Mouse (Mus musculus) heart, adult 2 months (tissue): ENCODE results near the gene Pdzk1ip1. TPM values are rescaled to one million over a fixed set of nuclear protein-coding genes. Genes with fewer than 3 reads are reported as not detected.
A peak's percentile ranks its signal among the peaks of the same experiment; 100 is the strongest.

Source experiments
- DNase-seq, 2 experiments: peaks; one replicate each; pipeline ENCODE4 v3.0.0; 2021
- H3K27ac ChIP-seq: fragments of 200-600 bp; 2 replicates; pipeline ENCODE4 v1.8.1; 2022
- H3K27me3 ChIP-seq: fragments of 200-500 bp; 2 replicates; pipeline ENCODE4 v1.6.1; 2012; ENCODE audit warnings: mild to moderate bottlenecking, low read length, inconsistent platforms, mixed read lengths; ENCODE audit not compliant: control insufficient read depth, insufficient read depth
- H3K36me3 ChIP-seq: fragments of 200-500 bp; 2 replicates; pipeline ENCODE4 v1.6.1; 2012; ENCODE audit warnings: low read length, inconsistent platforms; ENCODE audit not compliant: control insufficient read depth, insufficient read depth
- H3K4me1 ChIP-seq: fragments of 200-500 bp; 2 replicates; pipeline ENCODE4 v1.6.1; 2011; ENCODE audit warnings: low read length; ENCODE audit not compliant: control insufficient read depth, insufficient read depth
- H3K4me3 ChIP-seq: fragments of 200-600 bp; 2 replicates; pipeline ENCODE4 v1.8.1; 2022
- H3K79me2 ChIP-seq: fragments of 200-500 bp; replicated peaks from 2 replicates; pipeline ENCODE4 v1.6.1; 2012; ENCODE audit warnings: mild to moderate bottlenecking, inconsistent platforms, low read length, moderate library complexity, mixed read lengths; ENCODE audit not compliant: control insufficient read depth, insufficient read depth
- H3K9ac ChIP-seq: fragments of 200-500 bp; 2 replicates; pipeline ENCODE4 v1.6.1; 2012; ENCODE audit warnings: low read depth, mild to moderate bottlenecking, control low read depth, inconsistent platforms, low read length, mixed read lengths
- CTCF ChIP-seq: fragments of 200-600 bp; IDR thresholded peaks from 2 replicates; pipeline ENCODE4 v1.8.1; 2022; ENCODE audit warnings: antibody characterized with exemption, mild to moderate bottlenecking, moderate library complexity
- EP300 ChIP-seq: fragments of 200-500 bp; IDR thresholded peaks from 2 replicates; pipeline ENCODE4 v1.6.1; 2011; ENCODE audit warnings: low read depth, low read length, control low read depth; ENCODE audit not compliant: insufficient read depth
- POLR2A ChIP-seq: fragments of 200-500 bp; IDR thresholded peaks from 2 replicates; pipeline ENCODE4 v1.6.1; 2011; ENCODE audit warnings: mild to moderate bottlenecking, low read depth, low read length, control low read depth; ENCODE audit not compliant: insufficient read depth
- WGBS: fragments of 180-500 bp; shearing (Covaris S2); methylation state at CpG from one replicate; pipeline ENCODE4 v1.1.7; 2018; 5-methylcytosine and 5-hydroxymethylcytosine counted together
- intact Hi-C: fragments of 180-260 bp; cut with DNase I; formaldehyde crosslinking; loops from one replicate; pipeline ENCODE4 v1.15.1; 2025
- polyA plus RNA-seq: library from polyadenylated mRNA; depleted of rRNA; stranded (reverse); fragments of >200 nt; gene quantifications from 2 replicates; pipeline ENCODE4 v1.2.3, GENCODE M21; 2012
- total RNA-seq, 2 experiments: library from RNA; stranded (reverse); gene quantifications; 2 replicates each; pipeline ENCODE4 v1.2.3; 2021

Gene Pdzk1ip1
- total and polyA plus RNA-seq, 3 experiments: 0.70 to 1.9 (median 0.86) TPM

DNA sequence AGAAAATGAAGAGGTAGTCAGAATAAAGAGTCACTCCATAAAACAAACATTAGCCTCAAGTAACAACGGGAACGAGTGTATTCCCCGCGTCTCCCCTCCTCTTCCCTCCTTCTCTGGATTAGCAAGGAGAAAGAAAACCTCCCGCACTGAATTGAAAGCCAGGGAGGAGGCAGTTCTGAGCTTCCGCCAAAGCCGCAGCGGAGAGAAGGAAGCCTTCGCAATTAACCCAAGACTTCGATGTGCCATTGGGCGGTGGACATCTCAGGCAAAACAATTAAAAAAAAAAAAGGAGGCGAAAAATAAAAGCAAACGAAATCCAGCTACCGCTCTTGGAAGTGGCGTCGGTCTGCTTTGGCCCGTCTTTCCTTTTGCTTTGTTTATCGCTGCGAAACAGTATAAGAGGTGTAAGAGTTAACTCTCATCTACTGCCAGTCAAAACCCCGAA is 30.2 kb upstream of the Pdzk1ip1 start:
- Histone ChIP-seq H3K79me2 (no peaks in the 10 kb centered on the region), H3K27ac (peak overlapping the region; percentile 95), H3K27me3 (peaks cover 11% of the 10 kb centered on the region), H3K9ac (peak overlapping the region; percentile 87), H3K36me3 (no peaks in the 10 kb centered on the region), H3K4me3 (peak overlapping the region; percentile 65), H3K4me1 (peaks cover 2% of the 10 kb centered on the region; the same call in 1 of the 2 replicates)
- WGBS: 4% methylated on average over 20 of the region's 20 CpGs
- TF ChIP-seq CTCF (no peak), POLR2A (peak; percentile 49; the same call in 1 of the 2 replicates)
- peak; percentile 54 to 58 for DNase-seq
- intact Hi-C loops: loop anchor here (2.0 to 5.0 kb wide), 2 partner anchors 16 to 151 kb away; partner anchors contain the start of gene Foxd2

DNA sequence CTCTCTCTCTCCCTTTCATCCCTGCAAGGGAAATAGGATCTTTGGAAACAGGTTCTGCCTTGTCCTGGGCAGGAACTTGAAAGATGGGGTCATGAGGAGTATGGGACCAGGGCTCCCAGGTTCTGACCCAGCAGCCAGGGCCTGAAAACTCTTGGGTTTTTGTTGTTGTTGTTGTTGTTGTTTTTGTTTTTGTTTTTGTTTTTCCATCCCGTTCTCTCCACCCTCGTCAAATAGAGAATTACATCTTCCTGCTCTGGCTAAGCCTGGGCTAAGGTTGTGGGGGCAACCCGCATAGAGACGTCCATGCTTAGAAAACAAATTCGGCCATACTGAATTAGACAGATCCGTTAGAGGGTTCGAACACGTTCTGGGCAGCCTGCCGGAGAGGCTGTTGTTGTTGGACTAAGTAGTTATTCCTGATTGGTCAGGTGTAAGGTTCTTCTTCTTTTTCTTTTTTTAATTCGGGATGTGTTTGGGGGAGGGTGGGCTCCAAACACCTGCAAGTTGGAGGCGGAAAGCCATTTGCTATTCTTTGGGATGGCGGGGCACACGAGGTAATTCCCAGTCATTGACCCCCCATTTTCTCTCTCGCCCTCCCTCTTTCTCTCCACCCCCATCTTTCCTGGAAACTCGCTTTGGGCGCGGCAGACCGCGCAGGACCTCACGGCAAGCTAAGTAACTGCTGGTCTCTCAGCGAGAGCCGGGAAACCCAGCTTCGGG is 29.5 kb upstream of the Pdzk1ip1 start:
- DNase-seq: peak; percentile 39 to 56
- 9% methylated on average over 23 of the region's 23 CpGs for WGBS
- no peak; the same call in 1 of the 2 replicates for TF ChIP-seq POLR2A
- TF ChIP-seq CTCF: no peak
- TF ChIP-seq EP300: no peak
- Histone ChIP-seq H3K9ac (peak overlapping the region; percentile 59), H3K79me2 (no peaks in the 10 kb centered on the region), H3K4me3 (peak overlapping the region; percentile 65), H3K27me3 (peaks cover 14% of the 10 kb centered on the region), H3K36me3 (no peaks in the 10 kb centered on the region), H3K27ac (peak overlapping the region; percentile 95), H3K4me1 (peaks cover 4% of the 10 kb centered on the region; the same call in 1 of the 2 replicates)
- intact Hi-C loops: loop anchor here (2.0 to 5.0 kb wide), 2 partner anchors 16 to 152 kb away; partner anchors contain the start of gene Foxd2

DNA sequence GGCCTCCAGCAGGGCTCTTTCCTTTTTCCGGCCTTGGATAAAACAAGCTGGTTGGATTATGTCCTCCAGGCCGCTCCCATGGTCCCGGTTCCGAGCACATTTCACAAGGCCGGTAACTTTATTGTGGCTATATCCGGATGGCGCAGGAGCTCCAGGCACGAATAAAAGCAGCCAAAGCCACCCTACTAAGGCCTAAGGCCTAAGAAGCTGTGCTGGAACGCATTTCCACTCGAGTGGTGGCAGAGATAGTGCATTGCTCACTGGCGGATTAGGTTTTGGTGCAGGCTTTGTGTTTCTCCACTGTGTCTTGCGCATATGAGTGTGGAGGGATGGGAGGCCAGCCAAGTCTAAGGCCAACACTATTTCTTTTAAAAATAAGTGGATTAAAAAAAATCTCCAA is 28.6 kb upstream of the Pdzk1ip1 start:
- Histone ChIP-seq H3K79me2 (no peaks in the 10 kb centered on the region), H3K36me3 (no peaks in the 10 kb centered on the region), H3K4me1 (peaks cover 4% of the 10 kb centered on the region; the same call in 1 of the 2 replicates), H3K4me3 (peak overlapping the region; percentile 40), H3K27me3 (peaks cover 14% of the 10 kb centered on the region), H3K27ac (peak overlapping the region; percentile 95), H3K9ac (peak overlapping the region; percentile 47)
- TF ChIP-seq CTCF (no peak), POLR2A (peak; percentile 43), EP300 (peak; percentile 21; the same call in 1 of the 2 replicates)
- intact Hi-C loops: loop anchor here (2.0 to 5.0 kb wide), 2 partner anchors 15 to 153 kb away; partner anchors contain the start of gene Foxd2
- DNase-seq: peak; percentile 50 to 52
- WGBS: 24% methylated on average over 12 of the region's 12 CpGs

DNA sequence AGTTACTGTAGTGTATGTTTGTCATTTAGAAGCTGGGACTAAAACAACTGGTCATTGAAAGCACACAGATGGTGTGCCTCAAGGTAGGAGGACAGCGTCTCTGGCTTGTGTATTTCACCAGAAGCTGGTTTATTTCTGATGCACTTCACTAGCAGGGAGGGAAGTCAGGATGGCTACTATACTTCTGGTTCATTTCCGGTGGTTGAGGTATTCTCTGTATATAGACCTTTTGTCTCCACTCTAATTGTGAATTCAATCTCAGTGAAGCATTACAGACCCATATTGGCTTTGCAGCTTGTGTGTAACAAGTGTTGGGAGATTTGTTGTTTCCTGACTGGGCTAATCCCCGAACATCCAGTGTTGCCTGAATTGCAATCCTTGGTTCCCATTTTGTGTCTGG is 27.8 kb upstream of the Pdzk1ip1 start:
- H3K36me3 ChIP-seq: no peaks in the 10 kb centered on the region
- H3K4me3 ChIP-seq: peak overlapping the region; percentile 7; the same call in 1 of the 2 replicates
- peak in 1 of 2 experiments; percentile 8 for DNase-seq
- peaks cover 4% of the 10 kb centered on the region; the same call in 1 of the 2 replicates for H3K4me1 ChIP-seq
- TF ChIP-seq POLR2A (no peak), EP300 (no peak), CTCF (no peak)
- intact Hi-C loops: no loop called here
- H3K27me3 ChIP-seq: peaks cover 14% of the 10 kb centered on the region
- H3K9ac ChIP-seq: no peak overlapping the region
- 16% methylated on average over 3 of the region's 3 CpGs for WGBS
- no peaks in the 10 kb centered on the region for H3K79me2 ChIP-seq
- peak overlapping the region; percentile 95 for H3K27ac ChIP-seq

DNA sequence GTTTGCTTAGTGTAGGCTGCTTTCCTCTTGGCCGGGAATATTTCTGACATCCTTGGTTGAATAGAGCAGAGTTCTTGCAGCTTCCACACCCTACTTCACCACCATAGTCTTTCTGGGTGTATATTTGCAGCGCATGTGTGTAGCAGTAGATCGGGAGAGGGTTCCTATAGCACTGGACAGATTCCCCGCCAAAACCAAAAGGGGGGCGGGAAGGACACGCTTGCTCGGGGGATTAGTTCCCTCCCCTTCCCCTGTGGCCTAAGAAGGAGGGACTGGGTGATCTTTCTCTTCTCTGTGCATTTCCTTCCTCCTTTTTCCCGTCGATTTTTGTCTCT is 26.0 kb upstream of the Pdzk1ip1 start:
- WGBS: 2% methylated on average over 9 of the region's 9 CpGs
- peak in 1 of 2 experiments; percentile 22 for DNase-seq
- Histone ChIP-seq H3K9ac (peak overlapping the region; percentile 55; the same call in 1 of the 2 replicates), H3K27ac (peak overlapping the region; percentile 48; the same call in 1 of the 2 replicates), H3K79me2 (no peaks in the 10 kb centered on the region), H3K36me3 (no peaks in the 10 kb centered on the region), H3K4me3 (peak overlapping the region; percentile 47), H3K27me3 (peaks cover 8% of the 10 kb centered on the region), H3K4me1 (peaks cover 2% of the 10 kb centered on the region; the same call in 1 of the 2 replicates)
- intact Hi-C loops: no loop called here
- TF ChIP-seq POLR2A: no peak
- no peak for TF ChIP-seq EP300
- TF ChIP-seq CTCF: no peak
